Mouse (Mus musculus): ENCODE measurements around the gene 9530068E07Rik. TPM values are rescaled to one million over a fixed set of nuclear protein-coding genes. Genes with fewer than 3 reads are reported as not detected.
"Not testable (repeated sequence)": the region's sequence is repeated elsewhere in the genome, so short reads cannot be mapped to it uniquely, and the experiment has no call there.

The 9530068E07Rik gene
- total and polyA plus RNA-seq, 3 experiments = 53.8 to 136 (median 82.7) TPM

DNA sequence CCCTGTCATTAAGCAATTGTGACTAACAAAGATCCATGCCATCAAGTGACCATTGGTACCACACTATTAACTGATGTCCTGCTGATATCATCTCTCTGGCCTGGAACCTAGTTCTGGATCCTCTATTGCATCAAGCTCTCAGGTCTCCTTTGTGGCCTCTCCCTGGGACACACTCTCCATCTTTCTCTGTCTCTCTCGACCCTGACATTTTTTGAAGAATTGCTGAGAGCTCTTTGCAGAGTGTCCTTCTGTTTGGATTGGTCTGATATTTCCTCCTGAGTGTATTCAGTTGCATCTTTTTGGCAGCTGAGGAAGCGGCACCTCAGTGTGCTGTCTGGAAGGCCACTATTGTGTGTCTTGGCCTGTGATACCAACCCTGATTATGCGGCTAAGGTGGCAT is 17.0 kb upstream of the 9530068E07Rik start:
- H3K4me1 ChIP-seq (ENCODE audit: insufficient read depth, low read depth, low read length) = peaks cover 3% of the 10 kb centered on the region; the same call in 1 of the 2 replicates
- peaks cover 99% of the 10 kb centered on the region for H3K36me3 ChIP-seq (replicated peaks)
- H3K27me3 ChIP-seq (ENCODE audit: insufficient read depth, low read length) = no peaks in the 10 kb centered on the region
- no peak for TF ChIP-seq POLR2AphosphoS5 (IDR thresholded peaks at IDR 0.05; ENCODE audit: insufficient replicate concordance, low read depth, low read length)
- TF ChIP-seq GATA2 (IDR thresholded peaks at IDR 0.05; ENCODE audit: borderline replicate concordance, low read depth, low read length) = no peak
- no peak for TF ChIP-seq CTCF (IDR thresholded peaks at IDR 0.05; ENCODE audit: low read depth, low read length)
- no peak for TF ChIP-seq GATA1 (IDR thresholded peaks at IDR 0.05; ENCODE audit: borderline replicate concordance, low read length)
- TF ChIP-seq TAL1 (conservative IDR thresholded peaks at IDR 0.05; ENCODE audit: low read depth, low read length) = no peak
- ATAC-seq (ENCODE audit: extremely low read depth, insufficient number of reproducible peaks, low FRiP score, poor library complexity, severe bottlenecking) (no peak), DNase-seq (ENCODE audit: low spot score) (no peak)
- no peak overlapping the region for H3K4me3 ChIP-seq (ENCODE audit: low read depth, low read length)
- no peaks in the 10 kb centered on the region for H3K9me3 ChIP-seq (replicated peaks)

DNA sequence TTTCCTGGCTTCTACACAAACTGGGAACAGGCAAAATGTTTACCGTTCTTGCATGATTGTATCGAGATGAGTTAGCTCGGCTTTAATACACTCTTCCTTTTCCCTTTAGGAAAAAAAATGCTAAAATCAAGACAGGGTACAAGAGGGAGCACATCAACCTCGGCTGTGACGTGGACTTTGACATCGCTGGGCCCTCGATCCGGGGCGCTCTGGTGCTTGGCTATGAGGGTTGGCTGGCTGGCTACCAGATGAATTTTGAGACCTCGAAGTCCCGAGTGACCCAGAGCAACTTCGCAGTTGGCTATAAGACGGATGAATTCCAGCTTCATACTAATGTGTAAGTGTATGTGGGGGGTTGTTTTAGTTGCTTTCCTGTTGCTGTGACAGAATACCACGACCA is 12.5 kb upstream of the 9530068E07Rik start:
- ATAC-seq (ENCODE audit: extremely low read depth, insufficient number of reproducible peaks, low FRiP score, poor library complexity, severe bottlenecking) (no peak), DNase-seq (ENCODE audit: low spot score) (no peak)
- H3K36me3 ChIP-seq (replicated peaks) = peaks cover 99% of the 10 kb centered on the region
- no peaks in the 10 kb centered on the region for H3K9me3 ChIP-seq (replicated peaks)
- no peak overlapping the region for H3K4me3 ChIP-seq (ENCODE audit: low read depth, low read length)
- no peak for TF ChIP-seq POLR2AphosphoS5 (IDR thresholded peaks at IDR 0.05; ENCODE audit: insufficient replicate concordance, low read depth, low read length)
- TF ChIP-seq GATA1 (IDR thresholded peaks at IDR 0.05; ENCODE audit: borderline replicate concordance, low read length) = no peak
- TF ChIP-seq CTCF (IDR thresholded peaks at IDR 0.05; ENCODE audit: low read depth, low read length) = no peak
- no peak for TF ChIP-seq GATA2 (IDR thresholded peaks at IDR 0.05; ENCODE audit: borderline replicate concordance, low read depth, low read length)
- TF ChIP-seq TAL1 (conservative IDR thresholded peaks at IDR 0.05; ENCODE audit: low read depth, low read length) = no peak
- H3K4me1 ChIP-seq (ENCODE audit: insufficient read depth, low read depth, low read length) = no peaks in the 10 kb centered on the region; the same call in 1 of the 2 replicates
- H3K27me3 ChIP-seq (ENCODE audit: insufficient read depth, low read length) = no peaks in the 10 kb centered on the region

DNA sequence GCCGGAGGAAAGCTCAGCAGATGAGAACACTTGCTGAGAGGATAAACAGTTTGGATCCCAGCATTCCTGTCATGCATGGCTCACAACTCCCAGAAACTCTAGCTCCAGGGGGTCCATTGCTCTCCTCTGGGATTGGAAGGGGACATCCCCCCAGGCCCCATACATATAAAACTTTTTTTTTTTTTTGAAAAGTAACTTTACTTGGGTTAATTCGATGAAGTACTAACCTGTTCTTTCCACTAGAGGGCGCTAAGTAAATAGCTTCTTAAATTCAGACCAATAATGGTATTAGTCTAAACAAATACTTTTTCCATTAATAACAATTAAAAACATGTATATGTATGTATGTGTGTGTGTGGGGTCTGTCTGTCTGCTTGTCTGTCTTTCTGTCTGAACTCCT is 11.6 kb upstream of the 9530068E07Rik start:
- DNase-seq (ENCODE audit: low spot score) (no peak), ATAC-seq (ENCODE audit: extremely low read depth, insufficient number of reproducible peaks, low FRiP score, poor library complexity, severe bottlenecking) (no peak)
- H3K27me3 ChIP-seq (ENCODE audit: insufficient read depth, low read length) = no peaks in the 10 kb centered on the region
- TF ChIP-seq POLR2AphosphoS5 (IDR thresholded peaks at IDR 0.05; ENCODE audit: insufficient replicate concordance, low read depth, low read length) = no peak
- TF ChIP-seq TAL1 (conservative IDR thresholded peaks at IDR 0.05; ENCODE audit: low read depth, low read length) = no peak
- TF ChIP-seq CTCF (IDR thresholded peaks at IDR 0.05; ENCODE audit: low read depth, low read length) = no peak
- TF ChIP-seq GATA1 (IDR thresholded peaks at IDR 0.05; ENCODE audit: borderline replicate concordance, low read length) = no peak
- TF ChIP-seq GATA2 (IDR thresholded peaks at IDR 0.05; ENCODE audit: borderline replicate concordance, low read depth, low read length) = no peak
- peaks cover 3% of the 10 kb centered on the region; the same call in 1 of the 2 replicates for H3K4me1 ChIP-seq (ENCODE audit: insufficient read depth, low read depth, low read length)
- no peaks in the 10 kb centered on the region for H3K9me3 ChIP-seq (replicated peaks)
- H3K36me3 ChIP-seq (replicated peaks) = peaks cover 98% of the 10 kb centered on the region
- no peak overlapping the region for H3K4me3 ChIP-seq (ENCODE audit: low read depth, low read length)

DNA sequence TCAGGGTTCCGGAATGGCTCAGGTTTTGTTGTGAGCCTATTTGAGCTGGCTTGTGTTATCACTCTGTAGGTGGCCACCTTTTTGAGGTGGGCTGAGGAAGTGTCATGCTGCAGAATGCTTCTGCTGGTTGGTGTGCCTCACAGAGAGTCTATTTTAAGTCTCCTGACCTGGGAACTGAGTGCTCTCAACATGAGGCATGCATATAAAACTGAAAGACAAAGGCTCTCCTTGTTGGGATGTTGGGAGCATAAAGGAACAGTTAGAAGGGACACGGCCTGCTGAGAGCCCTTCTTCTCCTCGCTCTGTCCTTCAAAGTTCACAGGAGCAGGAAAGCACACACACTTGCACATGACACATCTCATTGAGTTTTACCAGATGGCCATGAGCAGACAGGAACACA is 9.3 kb upstream of the 9530068E07Rik start:
- no peaks in the 10 kb centered on the region for H3K27me3 ChIP-seq (ENCODE audit: insufficient read depth, low read length)
- no peaks in the 10 kb centered on the region for H3K9me3 ChIP-seq (replicated peaks)
- DNase-seq (ENCODE audit: low spot score) = no peak
- TF ChIP-seq GATA1 (IDR thresholded peaks at IDR 0.05; ENCODE audit: borderline replicate concordance, low read length) (no peak), GATA2 (IDR thresholded peaks at IDR 0.05; ENCODE audit: borderline replicate concordance, low read depth, low read length) (no peak), CTCF (IDR thresholded peaks at IDR 0.05; ENCODE audit: low read depth, low read length) (no peak), TAL1 (conservative IDR thresholded peaks at IDR 0.05; ENCODE audit: low read depth, low read length) (no peak), POLR2AphosphoS5 (IDR thresholded peaks at IDR 0.05; ENCODE audit: insufficient replicate concordance, low read depth, low read length) (no peak)
- no peak overlapping the region for H3K4me3 ChIP-seq (ENCODE audit: low read depth, low read length)
- peaks cover 93% of the 10 kb centered on the region for H3K36me3 ChIP-seq (replicated peaks)
- peaks cover 5% of the 10 kb centered on the region; the same call in 1 of the 2 replicates for H3K4me1 ChIP-seq (ENCODE audit: insufficient read depth, low read depth, low read length)
- no peak for ATAC-seq (ENCODE audit: extremely low read depth, insufficient number of reproducible peaks, low FRiP score, poor library complexity, severe bottlenecking)

DNA sequence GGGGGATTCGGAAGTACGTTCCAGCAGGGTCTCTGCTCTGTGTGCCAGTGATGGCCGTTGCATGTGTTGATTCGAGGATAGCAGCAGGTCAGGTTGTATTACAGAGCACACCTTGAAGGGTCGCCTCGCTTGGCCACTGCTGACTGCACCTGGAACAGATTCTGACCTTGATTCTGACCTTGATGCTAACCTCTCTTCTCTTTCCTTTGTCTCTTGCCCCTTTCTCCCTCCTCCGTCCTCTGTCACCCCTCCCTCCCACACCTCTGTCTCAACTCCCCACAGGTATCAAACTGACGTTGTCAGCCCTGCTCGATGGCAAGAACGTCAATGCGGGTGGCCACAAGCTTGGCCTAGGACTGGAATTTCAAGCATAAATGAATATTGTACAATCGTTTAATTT is 8.1 kb upstream of the 9530068E07Rik start:
- Histone ChIP-seq H3K27me3 (ENCODE audit: insufficient read depth, low read length) (no peaks in the 10 kb centered on the region), H3K9me3 (replicated peaks) (no peaks in the 10 kb centered on the region), H3K36me3 (replicated peaks) (peaks cover 84% of the 10 kb centered on the region), H3K4me1 (ENCODE audit: insufficient read depth, low read depth, low read length) (peaks cover 5% of the 10 kb centered on the region; the same call in 1 of the 2 replicates), H3K4me3 (ENCODE audit: low read depth, low read length) (no peak overlapping the region)
- TF ChIP-seq GATA1 (IDR thresholded peaks at IDR 0.05; ENCODE audit: borderline replicate concordance, low read length) (no peak), CTCF (IDR thresholded peaks at IDR 0.05; ENCODE audit: low read depth, low read length) (no peak), GATA2 (IDR thresholded peaks at IDR 0.05; ENCODE audit: borderline replicate concordance, low read depth, low read length) (no peak), TAL1 (conservative IDR thresholded peaks at IDR 0.05; ENCODE audit: low read depth, low read length) (no peak), POLR2AphosphoS5 (IDR thresholded peaks at IDR 0.05; ENCODE audit: insufficient replicate concordance, low read depth, low read length) (no peak)
- DNase-seq (ENCODE audit: low spot score) = no peak
- no peak for ATAC-seq (ENCODE audit: extremely low read depth, insufficient number of reproducible peaks, low FRiP score, poor library complexity, severe bottlenecking)

DNA sequence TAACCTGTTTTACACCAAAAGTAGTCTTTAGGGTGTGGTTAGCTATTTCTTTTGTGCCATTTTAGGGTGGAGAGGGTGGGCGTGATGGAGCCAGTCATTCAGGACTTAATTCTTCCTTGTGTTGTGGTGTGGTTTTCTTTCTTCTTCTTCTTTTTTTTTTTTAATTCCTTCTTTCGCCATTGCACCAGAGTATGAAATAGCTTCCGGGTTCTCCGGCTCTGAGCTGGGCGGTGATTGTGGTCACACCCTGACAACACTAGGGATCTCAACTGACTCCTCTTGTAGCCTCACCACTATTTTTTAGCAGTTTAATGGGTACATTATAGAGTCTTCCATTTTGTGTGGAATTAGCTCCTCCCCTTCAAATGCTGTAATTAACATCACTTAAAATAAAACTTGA is 7.2 kb upstream of the 9530068E07Rik start:
- not testable (repeated sequence) for H3K9me3 ChIP-seq (replicated peaks); H3K27me3 ChIP-seq (ENCODE audit: insufficient read depth, low read length); H3K4me3 ChIP-seq (ENCODE audit: low read depth, low read length); DNase-seq (ENCODE audit: low spot score); H3K4me1 ChIP-seq (ENCODE audit: insufficient read depth, low read depth, low read length); ATAC-seq (ENCODE audit: extremely low read depth, insufficient number of reproducible peaks, low FRiP score, poor library complexity, severe bottlenecking)
- peaks cover 76% of the 10 kb centered on the region for H3K36me3 ChIP-seq (replicated peaks)

DNA sequence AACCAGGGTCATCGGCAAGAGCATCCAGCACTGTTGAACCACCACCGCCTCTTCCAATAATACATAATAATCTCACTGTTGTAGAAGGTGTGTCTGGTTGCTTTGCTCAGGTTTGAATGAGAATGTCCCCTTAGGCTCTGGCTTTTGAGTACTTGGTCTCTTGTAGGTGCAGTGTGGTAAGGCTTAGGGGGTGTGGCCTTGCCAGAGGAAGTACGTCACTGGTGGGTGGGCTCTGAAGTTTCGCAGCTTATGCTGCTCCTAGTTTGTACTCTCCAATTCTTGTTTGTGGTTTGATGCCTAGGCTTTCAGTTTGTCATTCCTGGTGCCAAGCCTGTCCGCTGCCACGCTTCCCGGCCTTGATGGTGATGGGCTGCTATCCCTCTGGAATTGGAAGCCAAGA is 6.3 kb upstream of the 9530068E07Rik start:
- DNase-seq (ENCODE audit: low spot score) (no peak), ATAC-seq (ENCODE audit: extremely low read depth, insufficient number of reproducible peaks, low FRiP score, poor library complexity, severe bottlenecking) (no peak)
- Histone ChIP-seq H3K4me1 (ENCODE audit: insufficient read depth, low read depth, low read length) (peaks cover 5% of the 10 kb centered on the region; the same call in 1 of the 2 replicates), H3K9me3 (replicated peaks) (no peaks in the 10 kb centered on the region), H3K36me3 (replicated peaks) (peaks cover 66% of the 10 kb centered on the region), H3K27me3 (ENCODE audit: insufficient read depth, low read length) (no peaks in the 10 kb centered on the region), H3K4me3 (ENCODE audit: low read depth, low read length) (no peak overlapping the region)
- no peak for TF ChIP-seq GATA1 (IDR thresholded peaks at IDR 0.05; ENCODE audit: borderline replicate concordance, low read length)
- TF ChIP-seq GATA2 (IDR thresholded peaks at IDR 0.05; ENCODE audit: borderline replicate concordance, low read depth, low read length) = no peak
- TF ChIP-seq POLR2AphosphoS5 (IDR thresholded peaks at IDR 0.05; ENCODE audit: insufficient replicate concordance, low read depth, low read length) = no peak; the same call in 1 of the 2 replicates

All from G1E (cell line).